Mouse (Mus musculus) brown adipose tissue, adult 24 weeks (tissue): ENCODE results near the gene Npcd. TPM values are rescaled to one million over a fixed set of nuclear protein-coding genes. Genes with fewer than 3 reads are reported as not detected.

Experiments
- polyA plus RNA-seq: library from polyadenylated mRNA; stranded (reverse); fragments of >200 nt; gene quantifications from 2 replicates; pipeline ENCODE4 v1.2.4, GENCODE M21; 2012; ENCODE audit not compliant: missing spikeins, insufficient read depth, insufficient read length

Gene Npcd
- polyA plus RNA-seq, 1 experiment = not detected

Other genes with a start within 250 kb of the Npcd start
- gene Dmc1, start 229.1 kb downstream of the Npcd start, polyA plus RNA-seq = not detected in 2 replicates
- 0.32 and 0.58 TPM in 2 replicates for gene Fam227a, start 175.3 kb downstream of the Npcd start, polyA plus RNA-seq
- 13.9 and 16.3 TPM in 2 replicates for gene Cby1, start 175.0 kb downstream of the Npcd start, polyA plus RNA-seq
- gene Tomm22, start 163.4 kb downstream of the Npcd start, polyA plus RNA-seq = 185 and 193 TPM in 2 replicates
- 25.5 and 29.5 TPM in 2 replicates for gene Josd1, start 146.3 kb downstream of the Npcd start, polyA plus RNA-seq
- gene Gtpbp1, start 143.4 kb downstream of the Npcd start, polyA plus RNA-seq = 15.3 and 15.4 TPM in 2 replicates
- gene Sun2, start 91.7 kb downstream of the Npcd start, polyA plus RNA-seq = 49.2 and 105 TPM in 2 replicates
- 10.6 and 13.5 TPM in 2 replicates for gene Dnal4, start 56.4 kb downstream of the Npcd start, polyA plus RNA-seq
- gene Nptxr, start 29.5 kb downstream of the Npcd start, polyA plus RNA-seq = 0.71 and 0.83 TPM in 2 replicates
- 3.9 and 7.3 TPM in 2 replicates for gene Cbx6, start 451 bp upstream of the Npcd start, polyA plus RNA-seq
- 5.3 and 7.4 TPM in 2 replicates for gene Apobec3, start 57.4 kb upstream of the Npcd start, polyA plus RNA-seq
- gene Cbx7, start 136.9 kb upstream of the Npcd start, polyA plus RNA-seq = 6.8 and 7.1 TPM in 2 replicates
- 9.8 and 13.0 TPM in 2 replicates for gene Pdgfb, start 180.7 kb upstream of the Npcd start, polyA plus RNA-seq